19 mouse cellular contexts compared by ENCODE assay signal in genomic region chr4:58995251-58995693, GRCm38 (mm10). TPM values are rescaled to one million over a fixed set of nuclear protein-coding genes. Genes with fewer than 3 reads are reported as not detected.
DNase-seq lines count a peak whose midpoint lies in the region; ATAC-seq and TF ChIP-seq lines count a peak whose summit lies in the region.
"Had no signal": no experiment of that assay in that cellular context is flagged by ENCODE, and none has a peak within 500 bp of the region (broad histone marks: within the 10 kb centered on the region; RNA-seq: fewer than 3 reads in every experiment).

No protein-coding gene starts in this region.

- peaks cover 25% of the 10 kb centered on the region for H3K4me1 ChIP-seq in kidney, embryonic 15.5 days
- peaks cover 3% of the 10 kb centered on the region for H3K4me1 ChIP-seq in ES-Bruce4 (ENCODE audit: control insufficient read depth, insufficient read depth, low read length)
- H3K4me1 ChIP-seq in stomach, postnatal 0 days (replicated peaks; ENCODE audit: control insufficient read depth, insufficient read depth): no peaks in the 10 kb centered on the region
- H3K4me1 ChIP-seq: hindbrain, embryonic 12.5 days had no signal

- no peaks in the 10 kb centered on the region for H3K9me3 ChIP-seq in kidney, embryonic 15.5 days (replicated peaks)
- H3K9me3 ChIP-seq in ES-Bruce4 (replicated peaks; ENCODE audit: control insufficient read depth, insufficient read depth, low read length, poor library complexity, severe bottlenecking): no peaks in the 10 kb centered on the region
- no peaks in the 10 kb centered on the region for H3K9me3 ChIP-seq in stomach, postnatal 0 days (ENCODE audit: control insufficient read depth, low read length)
- H3K9me3 ChIP-seq: hindbrain, embryonic 12.5 days; liver, embryonic 12.5 days; lung, embryonic 15.5 days had no signal

- peak overlapping the region; percentile 24; the same call in 1 of the 2 replicates for H3K4me2 ChIP-seq in kidney, embryonic 15.5 days
- peak overlapping the region; percentile 18; the same call in 1 of the 2 replicates for H3K4me2 ChIP-seq in stomach, postnatal 0 days (replicated peaks; ENCODE audit: low read depth)
- H3K4me2 ChIP-seq: hindbrain, embryonic 12.5 days; liver, embryonic 12.5 days; lung, embryonic 15.5 days had no signal

- 30% methylated on average over 8 of the region's 8 CpGs for WGBS in kidney, embryonic 15.5 days
- WGBS in stomach, postnatal 0 days: 32% methylated on average over 8 of the region's 8 CpGs

- H3K27me3 ChIP-seq in kidney, embryonic 15.5 days: 0 out of 2 replicates have a peak, but pooled peaks cover 3% of the 10 kb centered on the region
- no peaks in the 10 kb centered on the region for H3K27me3 ChIP-seq in ES-Bruce4 (ENCODE audit: control insufficient read depth, insufficient read depth, low read length, poor library complexity, severe bottlenecking)
- H3K27me3 ChIP-seq in stomach, postnatal 0 days (ENCODE audit: control insufficient read depth, insufficient read depth, low read length): no peaks in the 10 kb centered on the region
- H3K27me3 ChIP-seq: hindbrain, embryonic 12.5 days; liver, embryonic 12.5 days; lung, embryonic 15.5 days had no signal

- 0 out of 2 replicates have a peak, but pooled peaks have one; percentile 11 for TF ChIP-seq EP300 in ES-Bruce4 (IDR thresholded peaks at IDR 0.05; ENCODE audit: insufficient read depth, low read depth, low read length)
- no peak for TF ChIP-seq EP300 in stomach, postnatal 0 days (optimal IDR thresholded peaks at IDR 0.05)

- ATAC-seq in kidney, embryonic 15.5 days (replicated peaks; ENCODE audit: low FRiP score): peak; percentile 83
- peak; percentile 64 for ATAC-seq in stomach, postnatal 0 days (ENCODE audit: low FRiP score, low TSS enrichment)
- ATAC-seq: inflammation-experienced regulatory T-cells, adult 6 months; liver, embryonic 12.5 days had no signal

- H3K27ac ChIP-seq in kidney, embryonic 15.5 days: peak overlapping the region; percentile 30; the same call in 1 of the 2 replicates
- H3K27ac ChIP-seq in ES-Bruce4 (ENCODE audit: insufficient read depth, low read length): no peak overlapping the region
- peak overlapping the region; percentile 87 for H3K27ac ChIP-seq in stomach, postnatal 0 days (replicated peaks)
- H3K27ac ChIP-seq: hindbrain, embryonic 12.5 days; layer of hippocampus, adult 2 months; liver, embryonic 12.5 days; lung, embryonic 15.5 days had no signal

- H3K36me3 ChIP-seq in kidney, embryonic 15.5 days: no peaks in the 10 kb centered on the region
- H3K36me3 ChIP-seq in ES-Bruce4 (ENCODE audit: control insufficient read depth, insufficient read depth, low read length, poor library complexity, severe bottlenecking): no peaks in the 10 kb centered on the region
- no peaks in the 10 kb centered on the region for H3K36me3 ChIP-seq in stomach, postnatal 0 days (ENCODE audit: control insufficient read depth, insufficient read depth, low read length)
- H3K36me3 ChIP-seq: hindbrain, embryonic 12.5 days; liver, embryonic 12.5 days; lung, embryonic 15.5 days had no signal

- H3K9ac ChIP-seq in kidney, embryonic 15.5 days: no peak overlapping the region
- H3K9ac ChIP-seq in ES-Bruce4 (ENCODE audit: low read depth, poor library complexity, severe bottlenecking): no peak overlapping the region
- H3K9ac ChIP-seq in stomach, postnatal 0 days (ENCODE audit: low read length): no peak overlapping the region
- H3K9ac ChIP-seq: hindbrain, embryonic 12.5 days; liver, embryonic 12.5 days; lung, embryonic 15.5 days had no signal

- no peak for DNase-seq in kidney, postnatal 36 days
- DNase-seq in adrenal gland, postnatal 14 days: peak; percentile 62
- peak; percentile 67 for DNase-seq in stomach, postnatal 0 days (ENCODE audit: low spot score)
- DNase-seq in thymus, postnatal 14 days: no peak
- DNase-seq in layer of hippocampus, adult 11-12 months (ENCODE audit: low spot score): no peak
- DNase-seq: cerebellum, postnatal 10 days; heart, adult 18-20 months; left cerebral cortex, postnatal 4 days; midbrain, embryonic 14.5 days; retina, postnatal 1 day had no signal

- TF ChIP-seq CTCF in ES-Bruce4 (IDR thresholded peaks at IDR 0.05; ENCODE audit: low read depth, low read length): no peak
- no peak for TF ChIP-seq CTCF in stomach, postnatal 0 days (IDR thresholded peaks at IDR 0.05; ENCODE audit: low read depth)

- TF ChIP-seq POLR2A in ES-Bruce4 (IDR thresholded peaks at IDR 0.05; ENCODE audit: insufficient read depth, low read length): no peak

- no peak overlapping the region for H3K4me3 ChIP-seq in kidney, embryonic 15.5 days (replicated peaks)
- H3K4me3 ChIP-seq in ES-Bruce4 (ENCODE audit: low read depth, low read length): no peak overlapping the region
- H3K4me3 ChIP-seq in stomach, postnatal 0 days (ENCODE audit: low read depth, low read length): no peak overlapping the region
- H3K4me3 ChIP-seq: hindbrain, embryonic 12.5 days; layer of hippocampus, adult 2 months; liver, embryonic 12.5 days; lung, embryonic 15.5 days had no signal

RNA-seq across cellular contexts. Expression of gene Dnajc25, which starts 0.4 kb away (rescaled TPM):
- 10.2 and 10.9 TPM in 2 replicates for polyA plus RNA-seq in kidney, embryonic 15.5 days (2015; fragmentation: Nextera tagmentation; extraction: Ambion mirVana)
- polyA plus RNA-seq in ES-Bruce4 (2011; ENCODE audit: insufficient read depth, insufficient read length, low read depth, missing spikeins): 6.1 TPM in 2 replicates
- total RNA-seq in adrenal gland, postnatal 14 days (2021): 18.7 and 19.3 TPM in 2 replicates
- 13.4 and 13.7 TPM in 2 replicates for polyA plus RNA-seq in stomach, postnatal 0 days (2015; fragmentation: Nextera tagmentation; extraction: Ambion mirVana)

RNA-seq across cellular contexts. Expression of gene Gm20503, which starts 7.7 kb away (rescaled TPM):
- 14.4 and 15.2 TPM in 2 replicates for polyA plus RNA-seq in kidney, embryonic 15.5 days (2015; fragmentation: Nextera tagmentation; extraction: Ambion mirVana)
- not detected in 2 replicates for polyA plus RNA-seq in ES-Bruce4 (2011; ENCODE audit: insufficient read depth, insufficient read length, low read depth, missing spikeins)
- 6.0 and 13.3 TPM in 2 replicates for total RNA-seq in adrenal gland, postnatal 14 days (2021)
- 18.5 and 21.6 TPM in 2 replicates for polyA plus RNA-seq in stomach, postnatal 0 days (2015; fragmentation: Nextera tagmentation; extraction: Ambion mirVana)
- total RNA-seq: MEL had no signal
- polyA plus RNA-seq: inflammation-experienced regulatory T-cells, adult 6 months had no signal

RNA-seq across cellular contexts. Expression of gene Ptgr1, which starts 8.4 kb away (rescaled TPM):
- polyA plus RNA-seq in kidney, embryonic 15.5 days (2015; fragmentation: Nextera tagmentation; extraction: Ambion mirVana): 22.2 and 24.6 TPM in 2 replicates
- 17.9 and 19.8 TPM in 2 replicates for polyA plus RNA-seq in ES-Bruce4 (2011; ENCODE audit: insufficient read depth, insufficient read length, low read depth, missing spikeins)
- total RNA-seq in adrenal gland, postnatal 14 days (2021): 14.6 and 18.1 TPM in 2 replicates
- 454 and 488 TPM in 2 replicates for polyA plus RNA-seq in stomach, postnatal 0 days (2015; fragmentation: Nextera tagmentation; extraction: Ambion mirVana)

RNA-seq across cellular contexts. Expression of gene Gng10, which starts 39.6 kb away (rescaled TPM):
- 101 and 105 TPM in 2 replicates for polyA plus RNA-seq in kidney, embryonic 15.5 days (2015; fragmentation: Nextera tagmentation; extraction: Ambion mirVana)
- polyA plus RNA-seq in ES-Bruce4 (2011; ENCODE audit: insufficient read depth, insufficient read length, low read depth, missing spikeins): 18.3 and 18.4 TPM in 2 replicates
- 25.7 and 30.0 TPM in 2 replicates for total RNA-seq in adrenal gland, postnatal 14 days (2021)
- 98.0 and 99.6 TPM in 2 replicates for polyA plus RNA-seq in stomach, postnatal 0 days (2015; fragmentation: Nextera tagmentation; extraction: Ambion mirVana)

RNA-seq across cellular contexts. Expression of gene Zkscan16, which starts 51.8 kb away (rescaled TPM):
- polyA plus RNA-seq in kidney, embryonic 15.5 days (2015; fragmentation: Nextera tagmentation; extraction: Ambion mirVana): 0.74 and 0.84 TPM in 2 replicates
- polyA plus RNA-seq in ES-Bruce4 (2011; ENCODE audit: insufficient read depth, insufficient read length, low read depth, missing spikeins): 0.49 and 1.2 TPM in 2 replicates
- total RNA-seq in adrenal gland, postnatal 14 days (2021): 2.3 and 2.5 TPM in 2 replicates
- polyA plus RNA-seq in stomach, postnatal 0 days (2015; fragmentation: Nextera tagmentation; extraction: Ambion mirVana): 0.11 and 0.13 TPM in 2 replicates
- total RNA-seq: MEL had no signal
- polyA plus RNA-seq: heart, embryonic 16.5 days; inflammation-experienced regulatory T-cells, adult 6 months had no signal

Comparison
In these comparisons a context has a peak if more than half of its experiments do, and no peak if none do; other contexts are left out.
1. DNase-seq: peak in adrenal gland, postnatal 14 days (single experiment) and stomach, postnatal 0 days (single experiment); none in kidney, postnatal 36 days (0 of 2), thymus, postnatal 14 days (single experiment) and layer of hippocampus, adult 11-12 months (single experiment).
2. RNA of gene Gm20503, which starts 7.7 kb away (polyA plus RNA-seq): 18.5 to 21.6 TPM in stomach, postnatal 0 days and 14.4 to 15.2 TPM in kidney, embryonic 15.5 days; not detected in ES-Bruce4; every median in the first group is over 10 times any median in the second.
3. RNA of gene Ptgr1, which starts 8.4 kb away (polyA plus RNA-seq): 454 to 488 TPM in stomach, postnatal 0 days; 22.2 to 24.6 TPM in kidney, embryonic 15.5 days and 17.9 to 19.8 TPM in ES-Bruce4; every median in the first group is over 10 times any median in the second.